ENCODE assay signal across 12 mouse cellular contexts in the genomic region with DNA sequence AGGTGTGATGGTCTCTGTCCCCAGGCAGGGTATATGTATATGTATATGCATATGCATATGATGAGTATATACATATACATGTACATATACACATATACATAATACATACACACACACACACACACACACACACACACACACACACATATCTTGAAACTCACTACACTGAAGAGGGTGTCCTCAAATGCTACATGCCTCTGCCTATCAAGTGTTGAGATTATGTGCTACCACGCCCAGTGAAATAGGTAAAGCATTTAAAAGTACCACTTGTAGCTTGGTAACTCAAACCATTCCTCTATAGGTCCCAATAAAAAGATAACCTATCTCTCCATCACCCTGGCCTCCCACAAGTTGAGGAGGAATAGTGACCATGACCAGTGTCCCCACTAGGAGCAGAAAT.
"Had no signal": no experiment of that assay in that cellular context is flagged by ENCODE, and none has a peak within 500 bp of the region (broad histone marks: within the 10 kb centered on the region; RNA-seq: fewer than 3 reads in every experiment).

No protein-coding gene starts in this region.

- H3K4me2 ChIP-seq: midbrain, embryonic 13.5 days; neural tube, embryonic 15.5 days had no signal

- H3K27ac ChIP-seq: left cerebral cortex, adult 2 months; limb, embryonic 10.5 days; midbrain, embryonic 13.5 days had no signal

- H3K4me3 ChIP-seq: left cerebral cortex, adult 2 months; limb, embryonic 10.5 days; midbrain, embryonic 13.5 days; neural tube, embryonic 15.5 days had no signal

- H3K9ac ChIP-seq: midbrain, embryonic 13.5 days; neural tube, embryonic 15.5 days had no signal

- DNase-seq: kidney, adult 11 months; kidney, postnatal 10 days; lung, adult 2 months; lung, postnatal 36 days; right cerebral cortex, adult 18-20 months; right cerebral cortex, postnatal 25 days; thymus, postnatal 36 days had no signal

- H3K9me3 ChIP-seq: limb, embryonic 10.5 days; midbrain, embryonic 13.5 days; neural tube, embryonic 15.5 days had no signal

- H3K27me3 ChIP-seq: midbrain, embryonic 13.5 days; neural tube, embryonic 15.5 days had no signal

- ATAC-seq: lung, postnatal 0 days; midbrain, embryonic 13.5 days had no signal

- H3K36me3 ChIP-seq: limb, embryonic 10.5 days; midbrain, embryonic 13.5 days; neural tube, embryonic 15.5 days had no signal
